Mouse (Mus musculus): ENCODE measurements around the gene Gm32802. TPM values are rescaled to one million over a fixed set of nuclear protein-coding genes. Genes with fewer than 3 reads are reported as not detected.
"Not testable (repeated sequence)": the region's sequence is repeated elsewhere in the genome, so short reads cannot be mapped to it uniquely, and the experiment has no call there.

The Gm32802 gene
- polyA plus RNA-seq, 1 experiment from 2014 or later, result 0.16 TPM

DNA sequence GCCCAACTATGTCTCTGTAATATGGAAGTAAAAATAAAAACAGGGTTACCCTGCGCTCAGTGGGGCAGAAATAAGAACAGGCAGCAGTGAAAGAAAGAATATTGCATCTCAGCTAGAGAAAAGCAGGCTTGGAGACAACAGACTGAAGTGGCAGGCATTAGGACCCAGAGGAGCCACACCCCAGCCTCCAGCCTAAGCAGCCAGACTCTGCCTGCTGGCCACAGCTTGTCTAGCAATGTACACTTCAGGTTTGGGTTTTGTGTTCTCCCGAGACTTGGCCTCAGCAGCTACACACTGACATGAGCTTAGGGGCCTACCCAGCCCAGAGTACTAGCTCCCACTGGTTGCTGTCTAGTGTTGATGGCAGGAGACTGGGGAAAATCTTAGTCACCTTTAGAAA lies 43.6 kb downstream of the Gm32802 start:
- not testable (repeated sequence) for ATAC-seq (ENCODE audit: low FRiP score, low read depth); H3K4me2 ChIP-seq; H3K4me3 ChIP-seq; H3K36me3 ChIP-seq; H3K9ac ChIP-seq; H3K27me3 ChIP-seq; H3K9me3 ChIP-seq; H3K27ac ChIP-seq (replicated peaks); H3K4me1 ChIP-seq (replicated peaks)
- WGBS, result 39% methylated on average over 2 of the region's 2 CpGs

Other genes starting within 250 kb of the Gm32802 start
- 26.1 and 27.6 TPM in 2 replicates for gene Mdm1, start 116.9 kb upstream of the Gm32802 start, polyA plus RNA-seq (2015; fragmentation: Nextera tagmentation; extraction: Ambion mirVana)
- 0.26 and 0.29 TPM in 2 replicates for gene Il22, start 53.7 kb upstream of the Gm32802 start, polyA plus RNA-seq (2015; fragmentation: Nextera tagmentation; extraction: Ambion mirVana)
- gene Gm32717, start 17.9 kb upstream of the Gm32802 start, polyA plus RNA-seq (2015; fragmentation: Nextera tagmentation; extraction: Ambion mirVana), result 0.16 and 0.31 TPM in 2 replicates
- gene Iltifb, start 36.4 kb downstream of the Gm32802 start, polyA plus RNA-seq (2015; fragmentation: Nextera tagmentation; extraction: Ambion mirVana), result 0.41 and 1.1 TPM in 2 replicates
- gene Gm9040, start 68.3 kb downstream of the Gm32802 start, polyA plus RNA-seq (2015; fragmentation: Nextera tagmentation; extraction: Ambion mirVana), result not detected in 2 replicates
- gene Gm9044, start 73.7 kb downstream of the Gm32802 start, polyA plus RNA-seq (2015; fragmentation: Nextera tagmentation; extraction: Ambion mirVana), result not detected in 2 replicates
- not detected in 2 replicates for gene Gm9045, start 79.1 kb downstream of the Gm32802 start, polyA plus RNA-seq (2015; fragmentation: Nextera tagmentation; extraction: Ambion mirVana)
- not detected in 2 replicates for gene Gm9046, start 84.6 kb downstream of the Gm32802 start, polyA plus RNA-seq (2015; fragmentation: Nextera tagmentation; extraction: Ambion mirVana)
- gene Gm9048, start 90.0 kb downstream of the Gm32802 start, polyA plus RNA-seq (2015; fragmentation: Nextera tagmentation; extraction: Ambion mirVana), result not detected in 2 replicates
- gene Gm9049, start 95.4 kb downstream of the Gm32802 start, polyA plus RNA-seq (2015; fragmentation: Nextera tagmentation; extraction: Ambion mirVana), result not detected in 2 replicates
- gene Ifng, start 182.4 kb downstream of the Gm32802 start, polyA plus RNA-seq (2015; fragmentation: Nextera tagmentation; extraction: Ambion mirVana), result not detected in 2 replicates

Measured in hindbrain, embryonic 15.5 days (tissue).